Mouse (Mus musculus) intestine, postnatal 0 days (tissue): Measurements from ENCODE around the gene Lingo1. TPM values are rescaled to one million over a fixed set of nuclear protein-coding genes. Genes with fewer than 3 reads are reported as not detected.

ENCODE experiments used
- ATAC-seq: fragments of 200-750 bp; cut with Nextera tagmentation; 2 replicates; pipeline ENCODE4 v1.8.0; 2017; ENCODE audit warnings: mild to moderate bottlenecking, moderate TSS enrichment, moderate library complexity
- H3K27ac ChIP-seq: fragments of 300-500 bp; sonication (generic); 2 replicates; pipeline ENCODE4 v1.5.1; 2014; ENCODE audit warnings: mild to moderate bottlenecking, low read depth, low read length, moderate library complexity
- H3K27me3 ChIP-seq: fragments of 300-500 bp; sonication (generic); replicated peaks from 2 replicates; pipeline ENCODE4 v1.6.1; 2014; ENCODE audit warnings: low read length, mixed read lengths; ENCODE audit not compliant: control insufficient read depth, insufficient read depth
- H3K36me3 ChIP-seq: fragments of 300-500 bp; sonication (generic); 2 replicates; pipeline ENCODE4 v1.6.1; 2014; ENCODE audit warnings: mild to moderate bottlenecking, moderate library complexity; ENCODE audit not compliant: control insufficient read depth, insufficient read depth
- H3K4me1 ChIP-seq: fragments of 300-500 bp; sonication (generic); replicated peaks from 2 replicates; pipeline ENCODE4 v1.6.1; 2014; ENCODE audit warnings: antibody characterized with exemption, low read length, mixed read lengths; ENCODE audit not compliant: control insufficient read depth, insufficient read depth
- H3K4me2 ChIP-seq: fragments of 300-500 bp; sonication (generic); replicated peaks from 2 replicates; pipeline ENCODE4 v1.6.1; 2014; ENCODE audit warnings: low read depth, mild to moderate bottlenecking, moderate library complexity
- H3K4me3 ChIP-seq: fragments of 300-500 bp; sonication (generic); 2 replicates; pipeline ENCODE4 v1.5.1; 2014; ENCODE audit warnings: low read depth, low read length
- H3K9ac ChIP-seq: fragments of 300-500 bp; sonication (generic); 2 replicates; pipeline ENCODE4 v1.6.1; 2014; ENCODE audit warnings: mild to moderate bottlenecking, low read depth, low read length
- H3K9me3 ChIP-seq: fragments of 300-500 bp; sonication (generic); 2 replicates; pipeline ENCODE4 v1.6.1; 2016; ENCODE audit warnings: mixed run types; ENCODE audit not compliant: control insufficient read depth
- CTCF ChIP-seq: sonication (generic); IDR thresholded peaks from 2 replicates; pipeline ENCODE4 v1.5.1; 2016; ENCODE audit warnings: low read depth, mild to moderate bottlenecking, control low read depth, antibody characterized with exemption, moderate library complexity
- WGBS: fragments of 180-500 bp; shearing (Covaris S2); extraction: QIAGEN DNeasy Blood & Tissue Kit; methylation state at CpG from one replicate; pipeline ENCODE4 v1.1.7; 2014; 5-methylcytosine and 5-hydroxymethylcytosine counted together
- polyA plus RNA-seq: library from polyadenylated mRNA; unstranded; fragments of >200 nt; fragmentation: Nextera tagmentation; extraction: Ambion mirVana; gene quantifications from 2 replicates; pipeline ENCODE4 v1.2.1, GENCODE M21; 2015

Gene Lingo1
- polyA plus RNA-seq, 1 experiment from 2014 or later = 0.98 TPM

GRCm38 (mm10) chr9:56796656-56797131 lies 426 bp upstream of the Lingo1 start:
- Histone ChIP-seq H3K36me3 (no peaks in the 10 kb centered on the region), H3K27me3 (peaks cover 56% of the 10 kb centered on the region), H3K4me3 (peak overlapping the region; percentile 38), H3K4me1 (no peaks in the 10 kb centered on the region), H3K9ac (no peak overlapping the region), H3K27ac (no peak overlapping the region), H3K9me3 (no peaks in the 10 kb centered on the region), H3K4me2 (peak overlapping the region; percentile 68)
- TF ChIP-seq CTCF = no peak
- no peak for ATAC-seq
- under 1% methylated on average over 41 of the region's 41 CpGs for WGBS

- H3K9ac ChIP-seq = no peak overlapping the region
- no peak overlapping the region for H3K4me3 ChIP-seq
- no peak for TF ChIP-seq CTCF
- H3K4me1 ChIP-seq = no peaks in the 10 kb centered on the region
- no peaks in the 10 kb centered on the region for H3K36me3 ChIP-seq
- peaks cover 32% of the 10 kb centered on the region for H3K27me3 ChIP-seq
- H3K9me3 ChIP-seq = no peaks in the 10 kb centered on the region
- 59% methylated on average over 11 of the region's 11 CpGs for WGBS
- ATAC-seq = no peak
- H3K27ac ChIP-seq = no peak overlapping the region
- no peak overlapping the region for H3K4me2 ChIP-seq
Measured at GRCm38 (mm10) chr9:56791696-56792261, 4.5 kb downstream of the Lingo1 start.

- no peak for TF ChIP-seq CTCF
- Histone ChIP-seq H3K9me3 (no peaks in the 10 kb centered on the region), H3K36me3 (no peaks in the 10 kb centered on the region), H3K4me1 (no peaks in the 10 kb centered on the region), H3K4me2 (no peak overlapping the region), H3K27me3 (no peaks in the 10 kb centered on the region), H3K9ac (no peak overlapping the region), H3K4me3 (no peak overlapping the region), H3K27ac (no peak overlapping the region)
- WGBS = 84% methylated on average over 10 of the region's 10 CpGs
- ATAC-seq = no peak
Measured at GRCm38 (mm10) chr9:56784576-56784975, 11.7 kb downstream of the Lingo1 start.

- H3K9ac ChIP-seq = no peak overlapping the region
- no peak for ATAC-seq
- H3K27me3 ChIP-seq = no peaks in the 10 kb centered on the region
- H3K4me1 ChIP-seq = no peaks in the 10 kb centered on the region
- no peaks in the 10 kb centered on the region for H3K9me3 ChIP-seq
- no peak overlapping the region for H3K27ac ChIP-seq
- no peak overlapping the region for H3K4me3 ChIP-seq
- no peak overlapping the region for H3K4me2 ChIP-seq
- TF ChIP-seq CTCF = no peak
- no peaks in the 10 kb centered on the region for H3K36me3 ChIP-seq
- 69% methylated on average over 11 of the region's 11 CpGs for WGBS
Measured at GRCm38 (mm10) chr9:56776881-56777801, 19.1 kb downstream of the Lingo1 start.

- Histone ChIP-seq H3K9me3 (no peaks in the 10 kb centered on the region), H3K27me3 (no peaks in the 10 kb centered on the region), H3K4me2 (no peak overlapping the region), H3K36me3 (no peaks in the 10 kb centered on the region), H3K9ac (no peak overlapping the region), H3K4me1 (no peaks in the 10 kb centered on the region), H3K27ac (no peak overlapping the region), H3K4me3 (no peak overlapping the region)
- no peak for ATAC-seq
- 73% methylated on average over 7 of the region's 7 CpGs for WGBS
- no peak for TF ChIP-seq CTCF
Measured at GRCm38 (mm10) chr9:56775161-56775934, 20.9 kb downstream of the Lingo1 start.

GRCm38 (mm10) chr9:56774231-56774630 lies 22.0 kb downstream of the Lingo1 start:
- 44% methylated on average over 6 of the region's 6 CpGs for WGBS

More at GRCm38 (mm10) chr9:56774231-56774630, 22.0 kb downstream of the Lingo1 start:
- Histone ChIP-seq H3K9ac (no peak overlapping the region), H3K36me3 (no peaks in the 10 kb centered on the region), H3K4me3 (no peak overlapping the region), H3K4me1 (no peaks in the 10 kb centered on the region), H3K27ac (no peak overlapping the region), H3K27me3 (no peaks in the 10 kb centered on the region), H3K4me2 (no peak overlapping the region), H3K9me3 (no peaks in the 10 kb centered on the region)
- no peak for ATAC-seq
- TF ChIP-seq CTCF = peak; percentile 78
